Mouse (Mus musculus) liver, embryonic 14.5 days (tissue): Measurements from ENCODE around the gene Ythdc1.

Source experiments
- CTCF ChIP-seq: IDR thresholded peaks from 2 replicates; pipeline ENCODE4 v1.5.1; 2016; ENCODE audit warnings: antibody characterized with exemption, low read depth, control low read depth
- EP300 ChIP-seq: IDR thresholded peaks from 2 replicates; pipeline ENCODE4 v1.6.1; 2016; ENCODE audit warnings: antibody characterized with exemption, low read depth

- TF ChIP-seq CTCF (no peak), EP300 (no peak)
Observed at GRCm38 (mm10) chr5:86783059-86783458, 21.0 kb upstream of the Ythdc1 start.
